Mouse (Mus musculus) adipocyte (in vitro differentiated cells): ENCODE results near the gene Metrn.

ENCODE experiments used
- DNase-seq: peaks from one replicate; pipeline ENCODE4 v3.0.0-alpha.2; 2016; ENCODE audit warnings: low spot score

The Metrn gene

GRCm38 (mm10) chr17:25769331-25769730 lies 27.6 kb downstream of the Metrn start:
- DNase-seq = no peak

DNA sequence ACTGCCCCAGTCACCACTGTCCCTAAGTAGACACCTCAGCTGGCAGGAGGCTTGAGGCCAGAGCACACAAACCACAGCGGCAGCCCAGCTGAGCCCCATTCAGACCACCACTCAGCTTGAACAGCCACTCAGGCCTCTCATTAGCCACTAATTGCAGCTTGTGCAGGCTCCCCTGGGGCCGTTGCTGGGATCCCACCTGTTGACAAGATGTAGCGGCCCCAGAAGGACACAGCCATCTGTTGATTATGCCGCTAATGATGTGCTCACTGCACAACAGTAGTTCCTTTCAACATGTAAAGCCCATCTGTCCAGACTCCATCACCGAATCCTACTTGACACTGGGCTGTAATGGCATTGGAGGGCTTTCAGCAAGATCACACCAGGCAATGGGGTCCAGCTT lies 31.1 kb downstream of the Metrn start:
- DNase-seq = no peak

GRCm38 (mm10) chr17:25762591-25762990 lies 34.3 kb downstream of the Metrn start:
- no peak for DNase-seq

GRCm38 (mm10) chr17:25761561-25761970 lies 35.4 kb downstream of the Metrn start:
- DNase-seq = no peak

DNA sequence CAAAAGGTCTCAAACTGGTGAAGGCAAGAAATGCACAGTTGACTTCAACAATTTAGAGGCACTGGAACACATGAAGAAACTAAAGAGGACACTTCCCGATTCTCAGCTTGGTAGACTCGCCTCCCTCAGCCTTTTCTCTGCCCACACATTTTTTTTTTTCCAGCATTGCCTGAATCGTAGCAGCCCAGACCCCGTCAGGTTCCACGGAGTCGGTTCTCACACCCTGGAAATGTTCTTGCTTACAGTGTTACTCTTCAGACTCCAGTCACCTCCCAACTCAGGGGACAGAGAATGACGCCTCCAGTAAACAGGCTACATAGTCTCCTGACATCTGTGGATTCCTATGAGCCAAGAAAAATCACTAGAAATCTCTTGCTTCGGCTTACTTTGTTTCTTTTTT lies 36.8 kb downstream of the Metrn start:
- no peak for DNase-seq

DNA sequence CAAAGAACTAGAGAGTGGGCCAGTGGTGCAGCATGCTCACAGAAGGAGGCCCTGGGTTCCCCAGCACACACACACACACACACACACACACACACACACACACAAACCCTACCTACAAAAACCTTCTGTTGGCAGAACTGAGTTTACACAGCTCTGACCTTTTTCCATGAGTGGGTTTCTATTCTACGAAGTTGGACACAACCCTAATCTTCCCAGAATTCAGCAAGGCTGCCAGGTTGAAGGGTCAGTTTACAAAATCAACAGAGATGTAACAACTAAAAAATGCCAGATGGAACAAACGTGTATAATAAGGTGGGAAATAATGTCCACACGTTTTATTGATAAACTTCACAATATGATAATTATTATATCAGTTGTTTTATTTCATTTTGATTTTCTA lies 39.2 kb downstream of the Metrn start:
- no peak for DNase-seq

GRCm38 (mm10) chr17:25756378-25757242 lies 40.3 kb downstream of the Metrn start:
- peak; percentile 27 for DNase-seq

- peak; percentile 40 for DNase-seq
Measured at GRCm38 (mm10) chr17:25755627-25756377, 41.1 kb downstream of the Metrn start.

GRCm38 (mm10) chr17:25755086-25755485 lies 41.9 kb downstream of the Metrn start:
- no peak for DNase-seq

DNA sequence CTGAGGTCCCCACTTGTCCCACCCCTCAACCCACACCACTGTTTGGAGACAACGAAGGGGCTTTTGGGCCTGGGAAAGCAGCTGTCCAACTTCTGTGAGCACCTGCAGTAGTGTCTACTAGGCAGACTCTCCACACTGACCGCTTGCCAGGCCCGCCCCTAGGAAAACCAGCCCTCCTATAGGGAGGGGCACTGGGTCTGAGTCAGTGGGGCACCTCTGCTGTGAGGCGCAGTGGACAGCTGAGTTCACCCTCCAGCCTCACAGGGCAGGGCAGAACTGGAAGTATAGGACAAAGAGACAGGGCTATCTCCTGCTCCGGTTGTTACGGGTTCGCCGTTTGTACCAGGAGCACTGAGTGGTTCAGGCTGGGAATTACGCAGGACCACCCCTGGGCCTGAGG lies 42.7 kb downstream of the Metrn start, which contains the start of gene Msln:
TSS of gene Msln (minus strand) at position 138 of the 400 bp plus-strand sequence.
- no peak for DNase-seq

DNA sequence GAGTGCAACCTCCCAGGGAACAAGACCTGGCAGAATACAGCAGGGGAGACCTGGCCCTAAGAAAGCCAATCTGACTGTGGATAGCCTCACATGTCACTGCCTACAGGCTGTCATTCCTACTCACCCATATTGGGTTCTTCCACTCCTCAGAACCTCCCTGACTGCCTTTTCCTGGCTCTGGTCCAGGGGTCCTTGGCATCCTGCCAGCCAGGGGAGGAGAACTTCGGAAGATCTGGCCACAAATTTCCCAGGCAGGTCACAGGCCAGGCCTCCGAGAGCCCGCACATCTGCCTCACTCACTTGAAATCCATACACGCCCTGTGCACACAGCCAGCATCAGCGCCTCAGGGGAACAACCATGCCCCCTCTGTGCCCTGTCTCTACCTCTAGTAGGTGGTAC lies 45.5 kb downstream of the Metrn start:
- peak; percentile 66 for DNase-seq

DNA sequence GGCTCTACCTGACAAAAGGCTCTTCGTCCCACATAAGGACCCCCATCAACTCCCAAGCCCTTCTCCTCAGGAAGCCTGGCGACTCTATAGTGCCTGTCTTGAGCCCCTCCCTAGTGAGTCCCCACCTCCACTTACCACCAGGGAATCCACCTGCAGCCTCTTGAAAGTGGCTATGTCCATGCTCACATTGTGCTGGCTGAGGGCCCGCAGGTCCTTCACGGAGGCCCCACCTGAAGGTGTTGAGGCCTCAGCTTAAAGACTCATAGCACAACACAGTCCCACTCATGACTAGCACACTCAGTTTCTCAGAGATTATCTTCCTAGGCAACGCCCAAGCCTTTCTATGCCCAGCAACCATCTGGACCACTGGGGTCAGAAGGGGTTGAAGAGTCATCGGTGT lies 47.6 kb downstream of the Metrn start:
- DNase-seq = no peak

- DNase-seq = no peak
Measured at GRCm38 (mm10) chr17:25748238-25748637, 48.7 kb downstream of the Metrn start.

DNA sequence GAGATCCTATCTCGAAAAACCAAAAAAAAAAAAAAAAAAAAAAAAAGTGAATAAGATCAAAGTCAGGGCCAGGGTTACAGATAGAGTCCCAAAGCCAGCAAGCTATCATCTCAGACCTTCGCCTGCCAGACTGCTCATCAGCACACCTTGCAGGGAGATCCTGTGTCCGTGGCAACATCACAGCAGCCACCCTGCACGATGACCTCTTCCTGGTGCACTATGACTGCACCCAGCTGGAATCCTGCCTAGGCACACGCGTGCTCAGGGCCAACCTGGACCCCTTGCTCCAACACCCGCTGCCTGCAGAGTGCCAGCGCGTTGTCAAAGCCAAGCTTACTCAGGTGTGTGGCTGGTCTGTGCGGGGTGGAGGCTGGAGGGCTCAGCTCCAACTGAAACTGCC lies 52.6 kb downstream of the Metrn start:
- no peak for DNase-seq

GRCm38 (mm10) chr17:25743831-25744230 lies 53.1 kb downstream of the Metrn start:
- no peak for DNase-seq
